Mouse (Mus musculus): ENCODE measurements around the gene Gpat3. TPM values are rescaled to one million over a fixed set of nuclear protein-coding genes. Genes with fewer than 3 reads are reported as not detected.

Gene Gpat3
- total RNA-seq, 1 experiment from 2014 or later = 7.7 TPM

DNA sequence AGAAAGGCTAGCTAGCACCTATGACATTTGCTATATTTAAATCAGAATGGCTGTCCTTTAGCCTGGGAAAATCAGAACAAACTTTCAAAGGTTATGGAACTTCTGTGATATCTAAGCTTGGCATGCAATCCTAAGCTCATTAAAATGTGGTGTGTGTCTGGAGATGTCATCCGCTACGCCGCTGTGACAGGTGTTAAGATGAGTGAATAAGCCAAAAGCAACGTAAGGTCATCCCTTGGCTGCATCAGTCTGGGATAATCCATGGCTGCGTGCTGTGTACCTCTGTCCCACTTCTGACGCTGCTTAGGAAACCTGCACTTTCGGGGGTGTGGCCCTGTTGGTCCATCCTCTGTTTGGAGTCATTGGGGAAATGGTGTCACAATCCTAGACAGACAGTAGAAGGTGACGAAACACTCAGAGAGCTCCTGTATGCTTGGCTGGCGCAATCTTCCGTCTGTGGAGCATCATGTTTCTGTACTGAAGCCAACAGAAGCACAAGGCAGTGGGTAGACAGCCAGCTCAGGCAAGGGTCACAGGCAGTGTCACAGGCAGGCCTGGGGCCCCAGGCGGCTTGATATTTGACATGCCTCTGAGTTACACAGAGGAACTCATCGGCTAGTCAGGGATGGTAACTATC, 15.0 kb downstream of the Gpat3 start:
- DNase-seq = peak; percentile 81

DNA sequence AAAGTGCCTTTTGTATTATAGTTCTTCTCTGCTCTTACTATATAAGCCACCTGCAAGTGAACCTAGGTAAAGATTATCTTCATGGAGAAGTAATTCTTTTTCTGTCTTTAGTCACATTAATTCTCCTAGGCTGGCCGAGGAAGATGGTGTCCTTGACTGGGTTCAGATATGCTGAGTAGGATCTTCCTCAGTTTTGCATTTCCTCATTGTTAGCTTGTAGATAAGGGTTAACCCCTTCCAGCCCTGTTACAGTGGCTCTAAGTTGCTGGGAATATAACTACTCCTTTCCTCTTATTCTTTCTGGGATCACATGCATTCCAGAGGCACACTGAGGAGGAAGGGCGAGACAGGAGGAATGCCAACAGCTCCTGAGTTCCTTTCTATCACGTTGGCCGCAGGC, 15.6 kb downstream of the Gpat3 start:
- DNase-seq = no peak

DNA sequence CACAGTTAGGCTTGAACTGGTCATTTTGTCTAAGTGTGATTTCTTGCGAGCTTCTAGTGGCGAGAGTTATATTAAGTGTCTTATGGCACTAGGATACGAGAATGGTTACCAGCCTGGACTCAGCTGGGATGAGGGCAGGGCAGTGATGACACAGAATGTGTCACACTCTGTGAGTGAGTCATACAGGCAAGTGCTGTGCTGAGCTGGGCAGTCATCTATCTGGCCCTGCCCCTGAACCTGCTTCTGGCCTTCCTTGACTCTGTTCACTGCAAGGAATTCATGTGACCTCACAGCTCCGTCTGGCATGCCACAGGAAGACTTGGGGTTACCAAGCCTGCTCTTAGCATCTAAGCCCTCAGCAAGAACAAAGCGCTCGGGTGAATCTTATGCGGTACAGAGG, 16.3 kb downstream of the Gpat3 start:
- peak; percentile 63 for DNase-seq

DNA sequence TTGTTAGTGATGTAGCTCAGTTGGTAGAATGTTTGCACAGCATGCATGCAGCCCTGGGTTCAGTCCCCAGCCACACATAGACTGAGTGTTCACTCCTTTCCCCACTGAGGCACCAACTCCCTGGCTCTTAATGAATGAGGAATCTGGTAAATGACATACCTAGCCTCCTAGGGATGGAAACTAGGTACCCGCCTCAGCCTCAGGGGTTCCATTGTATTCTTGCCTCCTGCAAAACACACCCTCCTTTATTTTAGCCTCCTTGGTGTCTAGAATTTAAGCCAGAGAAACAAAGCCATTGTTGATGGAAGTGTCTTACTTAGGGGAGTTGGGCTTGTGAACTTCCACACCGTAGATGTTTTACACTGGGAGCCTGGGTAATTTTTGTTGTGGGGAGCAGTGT, 17.6 kb downstream of the Gpat3 start:
- DNase-seq = no peak

DNA sequence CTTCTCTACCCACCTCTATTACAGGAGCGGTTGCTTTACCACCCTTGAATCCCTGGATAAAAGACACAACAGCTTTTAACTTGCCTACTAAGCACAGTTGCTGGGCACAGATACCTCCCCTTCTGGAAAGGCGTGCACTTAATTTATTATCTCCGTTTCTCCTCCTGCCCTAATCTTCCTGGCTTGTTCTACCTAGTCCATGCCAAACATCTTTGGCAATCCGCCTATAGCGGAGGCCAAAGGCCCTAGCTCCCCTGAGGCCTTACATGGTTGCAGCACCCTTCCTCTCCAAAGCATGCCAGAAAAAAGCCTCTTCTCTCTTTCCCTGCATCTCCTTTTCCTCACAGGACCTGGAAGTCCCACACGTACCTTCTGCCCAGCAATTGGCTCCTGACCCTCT, 18.9 kb downstream of the Gpat3 start:
- peak; percentile 59 for DNase-seq

DNA sequence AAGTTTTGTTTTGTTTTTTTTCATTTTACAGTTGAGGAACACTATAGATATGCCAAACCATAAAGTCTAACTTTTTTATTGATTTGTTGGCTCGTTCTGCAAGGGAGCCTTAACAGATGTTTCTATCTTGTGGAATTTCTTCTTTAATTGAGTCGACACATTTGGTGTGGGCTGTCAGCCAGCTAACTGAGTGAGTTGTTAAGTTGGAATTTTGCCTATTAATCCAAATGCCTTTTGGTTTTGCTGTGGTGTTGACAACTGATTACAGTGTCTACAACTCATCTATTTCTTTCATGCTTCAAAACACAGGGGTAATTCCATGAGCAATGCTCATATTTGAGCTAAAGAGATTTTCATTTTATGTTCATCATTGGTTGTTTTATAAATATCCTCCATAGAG, 20.7 kb downstream of the Gpat3 start:
- DNase-seq = no peak

DNA sequence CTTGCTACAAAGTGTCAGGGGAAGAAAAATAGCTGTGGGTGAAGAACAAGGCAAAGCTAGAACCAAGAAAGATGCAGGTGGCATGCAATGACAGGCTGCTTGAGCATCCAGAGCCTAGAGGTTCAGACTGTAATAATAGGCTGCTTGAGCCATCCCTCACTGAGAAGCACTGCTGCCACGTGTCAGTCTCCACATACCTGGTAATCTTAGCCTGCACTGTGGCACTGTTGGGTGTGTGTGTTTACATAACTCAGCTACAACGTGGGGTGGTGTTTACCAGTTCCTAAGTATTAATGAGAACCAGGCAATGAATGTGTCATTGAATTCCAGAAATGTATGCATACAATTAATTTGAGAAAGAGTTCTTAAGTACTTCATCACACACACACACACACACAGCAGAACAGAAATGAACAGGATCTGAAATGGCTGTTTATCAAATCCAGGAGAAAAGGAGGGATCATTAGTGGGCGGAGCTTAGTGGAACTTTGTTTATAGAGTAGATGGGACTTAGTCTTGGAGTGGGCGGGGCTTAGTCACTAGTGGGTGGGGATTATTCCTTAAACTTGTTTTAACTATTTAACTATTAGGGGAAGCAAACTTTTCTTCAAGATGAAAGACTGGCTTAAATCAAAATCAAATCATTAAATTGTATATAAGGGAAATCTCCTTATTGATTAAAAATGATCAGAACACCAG, 23.8 kb downstream of the Gpat3 start:
- DNase-seq = no peak

DNA sequence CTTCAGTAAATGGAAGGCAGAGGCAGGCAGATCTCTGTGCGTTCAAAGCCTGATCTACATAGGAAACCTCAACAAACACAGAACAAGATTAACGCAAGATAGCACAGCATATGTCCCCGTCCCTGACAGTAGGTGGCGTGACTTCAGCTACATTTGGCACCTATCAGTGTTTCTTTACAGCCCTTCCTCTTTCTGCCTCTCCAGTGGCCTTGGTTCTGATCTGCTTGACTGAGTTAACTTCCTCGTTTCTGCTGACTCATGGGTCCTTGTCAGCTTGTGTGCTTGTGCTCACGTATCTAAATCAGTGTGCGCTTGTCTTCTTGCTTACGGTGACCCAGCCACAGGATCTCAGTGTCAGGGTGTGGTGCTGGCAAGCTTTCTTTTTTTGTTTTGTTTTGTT, 26.5 kb downstream of the Gpat3 start:
- peak; percentile 45 for DNase-seq

DNA sequence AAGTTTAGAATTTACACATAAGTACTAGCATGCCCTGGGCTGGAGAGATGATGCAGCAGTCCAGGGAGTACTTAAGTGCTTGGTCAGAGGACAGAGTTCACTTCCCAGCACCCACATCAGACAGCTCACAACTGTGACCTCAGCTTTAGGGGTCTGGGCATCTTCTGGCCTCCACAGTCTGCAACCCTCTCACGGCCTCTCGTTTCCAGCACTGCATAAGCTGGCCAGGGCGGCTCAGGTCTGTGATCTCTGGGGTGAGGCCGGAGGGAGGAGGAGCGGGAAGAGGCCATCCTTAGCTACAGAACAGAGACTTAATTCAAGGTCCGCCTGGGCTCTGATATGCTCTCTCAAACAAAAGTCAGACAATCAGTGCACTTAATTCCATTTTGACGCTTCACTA, 29.2 kb downstream of the Gpat3 start:
- DNase-seq = no peak

DNA sequence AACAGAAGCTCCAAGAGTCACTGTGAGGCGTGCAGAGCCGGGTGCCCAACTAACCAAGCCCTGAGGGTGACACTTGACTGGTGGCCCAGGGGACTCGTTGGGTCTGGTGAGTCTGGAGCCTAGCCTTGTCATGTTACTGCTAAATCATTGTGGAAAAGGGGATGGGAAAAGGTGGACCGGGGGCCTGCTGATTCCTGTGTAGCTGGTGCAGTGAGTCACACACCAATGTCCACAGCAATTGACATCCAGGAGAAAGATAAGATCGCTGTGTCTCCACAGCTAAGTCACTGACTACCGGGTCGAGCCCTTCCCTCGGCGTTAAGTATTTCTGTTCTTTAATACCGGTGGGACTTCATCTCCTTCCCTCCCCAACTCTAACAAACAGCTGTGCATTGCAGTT, 29.7 kb downstream of the Gpat3 start:
- no peak for DNase-seq

DNA sequence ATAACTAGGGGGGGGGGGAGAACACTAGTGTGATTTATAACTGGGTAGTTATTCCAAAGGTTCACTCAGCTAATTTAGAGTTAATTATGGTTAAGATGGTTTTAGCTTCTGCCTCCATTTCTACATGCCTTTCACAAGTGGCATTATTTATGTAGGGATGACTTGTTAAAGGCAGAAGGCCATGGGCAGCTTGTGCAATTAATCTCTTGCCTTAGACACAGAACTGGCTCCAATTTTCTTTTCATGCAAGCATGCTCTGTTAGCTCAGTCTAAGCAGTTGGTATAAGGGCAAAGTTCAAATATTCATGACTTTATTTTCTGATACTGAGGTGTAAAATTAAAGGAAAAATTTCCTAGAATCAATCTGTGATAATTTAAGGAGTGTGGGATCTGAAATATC, 31.5 kb downstream of the Gpat3 start:
- peak; percentile 37 for DNase-seq

DNA sequence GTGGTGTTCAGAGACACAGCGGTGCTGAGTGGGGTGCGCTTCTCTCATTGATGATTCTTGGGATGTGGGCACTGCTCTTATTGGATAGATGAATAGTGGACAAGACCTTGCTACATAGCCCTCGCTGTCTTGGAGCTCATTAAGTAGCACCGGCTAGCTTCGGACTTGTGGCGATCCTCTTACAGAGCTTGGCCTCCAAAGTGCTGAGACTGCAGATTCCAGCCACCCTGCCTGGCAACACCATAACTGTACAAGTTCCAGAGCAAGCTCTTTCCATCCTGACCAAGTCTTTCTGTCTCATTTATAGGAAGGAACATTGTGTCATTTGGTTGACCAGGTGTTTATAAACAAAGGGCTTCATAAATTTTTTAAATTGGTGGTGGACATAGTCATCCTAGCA, 39.7 kb downstream of the Gpat3 start:
- DNase-seq = no peak

DNA sequence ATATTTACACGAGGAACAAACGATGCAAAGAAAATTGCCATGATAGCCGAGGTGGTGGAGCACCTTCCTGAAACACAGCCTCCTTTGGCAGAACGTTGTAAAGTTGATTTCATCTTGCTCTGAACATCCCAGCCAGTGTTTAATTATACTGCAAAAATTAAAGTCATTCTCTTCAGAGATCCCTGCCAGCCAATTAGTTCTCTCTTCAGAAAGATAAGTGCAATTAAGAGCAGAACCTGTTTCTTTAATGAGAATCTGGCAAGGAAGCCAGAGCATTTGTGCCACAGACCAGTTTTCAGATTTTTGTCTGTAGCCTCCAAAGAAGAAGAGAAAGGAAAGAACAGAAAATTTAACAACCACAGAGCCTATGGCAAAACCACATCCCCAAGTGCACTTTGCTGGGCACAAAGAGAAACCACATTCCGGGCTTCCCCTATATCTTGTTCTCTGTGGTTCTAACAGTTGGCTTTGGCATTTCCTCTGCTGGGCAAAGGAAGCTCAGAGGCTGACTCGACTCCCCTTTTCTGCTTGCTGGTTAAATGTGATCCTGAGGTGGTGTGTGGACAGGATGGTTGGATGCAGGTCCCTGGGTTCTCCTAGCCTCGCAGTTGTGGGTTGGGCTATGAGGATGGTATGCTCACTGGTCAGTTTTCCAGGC, 40.9 kb downstream of the Gpat3 start:
- no peak for DNase-seq

DNA sequence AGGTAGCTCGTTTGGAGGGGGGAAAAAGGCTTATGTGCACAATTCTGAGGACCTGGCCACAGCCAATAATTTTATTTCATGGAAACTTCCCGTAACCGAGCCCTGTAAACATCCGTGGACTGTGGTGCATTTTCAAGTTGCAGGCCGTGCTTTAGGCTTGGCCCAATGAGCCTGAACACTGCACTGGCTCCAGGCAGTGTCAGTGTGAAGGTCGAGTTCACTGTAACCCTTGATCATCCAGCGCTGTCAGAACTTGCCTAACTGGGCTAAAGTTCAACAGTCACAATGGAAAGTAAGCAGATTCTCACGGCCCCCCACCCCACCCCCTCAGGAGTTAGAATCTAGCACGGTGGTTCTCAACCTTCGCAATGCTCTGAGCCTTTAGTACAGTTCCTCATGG, 50.7 kb downstream of the Gpat3 start:
- DNase-seq = peak; percentile 15

DNA sequence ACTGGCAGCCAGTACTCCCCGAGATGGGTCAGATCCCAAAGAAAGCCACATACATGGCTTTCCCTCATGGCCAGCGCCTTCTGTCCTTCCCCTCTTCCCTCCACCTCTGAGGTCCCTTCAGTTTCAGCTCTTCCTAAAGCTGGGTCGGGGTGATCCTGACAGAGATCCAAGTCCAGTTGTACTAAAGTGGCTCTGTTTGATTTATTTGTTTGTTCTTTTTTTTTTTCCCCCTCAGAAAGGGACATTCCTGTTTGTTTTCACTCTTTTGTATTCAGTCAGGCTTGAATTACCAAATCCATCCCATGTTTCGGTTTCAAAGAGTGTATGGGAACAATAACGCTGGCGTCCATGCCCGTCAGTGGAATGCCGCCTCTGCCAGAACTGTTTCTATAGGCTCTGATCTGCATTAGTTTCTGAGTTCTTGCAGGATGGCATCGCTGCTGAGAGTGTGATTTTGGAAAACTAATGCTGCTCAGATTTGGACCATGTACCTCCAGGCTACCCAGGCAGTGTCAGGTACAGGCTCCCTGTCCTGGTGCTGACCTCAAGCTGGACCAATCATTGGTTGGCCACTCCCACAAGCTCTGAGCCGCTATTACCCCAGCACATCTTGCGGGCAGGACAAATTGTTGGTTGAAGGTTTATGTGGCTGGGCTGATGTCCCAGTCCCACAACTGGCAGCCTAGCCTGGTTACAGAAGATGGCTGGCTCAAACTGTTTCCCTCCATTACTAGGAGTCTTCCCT, 54.4 kb downstream of the Gpat3 start:
- no peak for DNase-seq

DNA sequence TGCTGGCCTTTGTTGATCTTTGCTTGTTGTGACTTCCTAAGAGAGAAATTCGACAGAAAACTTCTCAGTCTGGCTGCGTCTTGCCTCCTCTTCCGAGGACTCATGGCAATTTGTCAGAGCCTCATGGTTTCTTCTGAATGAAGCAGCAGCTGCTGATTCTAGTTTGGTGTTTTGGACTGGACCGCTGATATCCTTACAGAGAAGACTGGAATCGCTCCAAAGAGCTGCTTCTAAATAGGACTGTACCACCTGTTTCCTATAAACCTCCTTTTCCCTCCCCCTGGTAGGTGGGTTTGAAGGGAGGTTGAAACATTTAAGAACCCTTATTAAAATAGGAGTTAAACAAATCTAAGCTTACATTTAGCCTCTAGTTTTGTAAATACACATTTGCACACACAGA, 55.5 kb downstream of the Gpat3 start:
- no peak for DNase-seq

DNA sequence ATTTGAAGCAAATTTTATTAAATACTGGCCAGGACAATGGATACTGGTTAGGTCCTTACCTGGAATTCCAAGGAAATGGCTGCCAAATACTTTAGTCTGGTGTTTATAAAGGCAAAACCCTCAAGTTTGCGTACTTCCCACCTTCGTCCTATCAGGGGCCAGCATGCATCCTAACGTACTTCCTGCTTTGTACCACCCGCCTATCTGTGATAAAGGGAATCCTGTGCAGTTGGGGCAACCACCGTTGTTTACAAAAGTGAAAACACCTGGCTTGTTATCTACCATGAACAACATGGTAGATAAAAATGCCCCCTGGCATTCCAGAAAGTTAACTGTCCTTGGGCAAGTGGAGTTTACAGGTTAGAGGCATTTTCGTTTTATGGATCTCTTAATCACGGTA, 63.0 kb downstream of the Gpat3 start:
- no peak for DNase-seq

DNA sequence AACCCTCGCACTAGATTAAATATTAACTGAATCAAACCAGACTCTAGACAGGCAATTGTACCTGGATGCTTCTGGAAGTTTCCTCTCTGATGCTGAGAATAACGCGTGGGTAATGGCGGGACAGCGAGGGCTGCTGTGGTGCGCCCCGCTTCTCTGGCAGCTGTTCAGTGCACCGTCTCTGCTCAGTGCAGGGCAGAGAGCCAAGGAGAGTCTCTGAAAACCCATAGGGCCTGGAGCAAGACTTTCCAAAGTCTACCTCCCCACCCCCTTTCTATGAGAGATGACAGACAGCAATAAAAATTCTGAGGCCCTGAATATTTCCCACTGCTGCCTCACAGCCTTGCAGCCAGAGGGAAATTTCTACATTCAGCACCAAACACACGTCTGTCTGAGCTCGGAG, 63.4 kb downstream of the Gpat3 start:
- no peak for DNase-seq

DNA sequence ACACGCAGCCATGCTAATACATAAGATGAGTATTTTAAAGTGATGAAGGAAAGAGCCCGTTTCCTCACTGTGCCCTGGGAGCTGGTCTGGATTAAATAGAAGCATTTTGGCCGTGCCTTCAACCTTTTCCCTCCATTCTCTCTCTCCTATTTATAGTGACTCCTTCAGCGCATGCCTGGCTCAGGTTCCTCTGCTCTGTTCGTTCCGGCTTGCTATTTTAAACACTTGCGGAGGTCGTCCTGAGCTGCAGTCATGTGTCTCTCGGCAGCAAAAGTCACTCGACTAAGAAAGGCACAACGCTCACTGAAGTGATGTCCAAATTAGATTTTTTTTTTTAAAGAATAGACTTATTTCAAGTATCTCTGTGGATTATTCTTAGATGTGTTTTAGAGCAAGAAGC, 64.2 kb downstream of the Gpat3 start:
- DNase-seq = peak; percentile 14

DNA sequence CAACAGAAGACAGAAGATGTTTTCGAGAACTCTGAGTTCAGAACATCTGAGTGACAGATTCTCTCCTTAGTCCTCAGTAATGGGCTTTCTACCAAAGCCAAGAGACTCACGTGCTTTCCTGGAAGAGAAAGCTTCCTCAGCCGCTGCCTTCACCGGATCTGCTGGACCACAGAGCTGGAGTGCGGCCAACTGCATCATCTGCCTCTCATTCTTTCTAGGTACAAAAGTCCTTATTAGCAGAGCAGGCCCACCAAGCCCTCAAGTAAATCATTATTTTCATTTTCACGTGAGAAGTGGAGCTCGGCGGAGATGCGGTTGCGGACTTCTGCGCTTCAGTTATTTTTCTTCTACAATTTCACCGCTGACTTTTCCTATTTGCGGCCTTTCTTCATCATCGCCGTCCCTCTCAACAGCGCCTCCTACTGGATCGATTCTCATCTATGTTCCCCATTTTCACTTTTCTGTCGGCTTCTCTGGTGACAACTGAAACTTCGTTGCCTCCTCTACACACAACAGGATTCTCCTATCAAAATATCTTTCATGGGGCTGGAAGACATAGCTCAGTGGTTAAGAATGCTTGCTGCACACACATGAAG, 66.1 kb downstream of the Gpat3 start:
- no peak for DNase-seq

DNA sequence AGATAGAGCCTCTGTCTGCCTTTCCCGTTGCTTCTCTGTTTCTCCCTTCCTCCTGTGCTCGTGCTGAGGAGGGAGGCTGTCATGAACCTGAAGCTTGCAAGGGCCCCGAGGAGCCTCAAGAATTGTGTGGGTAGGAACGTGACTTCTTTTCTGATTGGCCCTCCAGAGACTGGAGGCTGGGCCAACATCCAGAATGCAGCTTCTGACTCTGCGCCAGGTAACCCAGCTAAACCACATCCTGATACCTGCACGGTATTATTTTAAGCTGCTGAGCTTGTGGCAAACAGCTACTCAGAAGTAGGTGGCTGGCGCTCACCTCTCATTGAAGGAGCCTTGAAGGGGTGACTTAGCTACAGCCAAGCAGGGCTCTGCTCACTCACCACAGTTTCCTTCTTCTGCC, 66.9 kb downstream of the Gpat3 start:
- no peak for DNase-seq

DNA sequence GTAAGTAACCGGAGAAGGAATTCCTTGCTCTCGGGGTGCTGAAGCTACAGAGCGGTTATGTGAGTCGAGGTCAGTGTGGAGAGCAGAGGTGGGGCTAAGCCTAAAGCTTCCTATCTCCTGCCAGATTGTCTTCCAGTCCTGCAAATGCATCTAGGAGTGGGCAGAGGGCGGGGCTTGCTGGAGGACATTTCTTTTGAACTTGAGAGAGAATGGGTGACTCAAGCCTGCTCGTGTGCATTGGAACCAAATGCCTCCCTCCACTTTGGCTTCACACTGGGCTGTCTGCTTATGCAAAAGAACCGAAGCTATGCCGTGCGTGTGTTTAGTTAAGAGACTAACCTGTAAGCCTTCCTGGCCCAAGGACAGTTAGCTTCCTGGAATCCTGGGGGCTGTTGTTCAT, 67.8 kb downstream of the Gpat3 start:
- peak; percentile 30 for DNase-seq

DNA sequence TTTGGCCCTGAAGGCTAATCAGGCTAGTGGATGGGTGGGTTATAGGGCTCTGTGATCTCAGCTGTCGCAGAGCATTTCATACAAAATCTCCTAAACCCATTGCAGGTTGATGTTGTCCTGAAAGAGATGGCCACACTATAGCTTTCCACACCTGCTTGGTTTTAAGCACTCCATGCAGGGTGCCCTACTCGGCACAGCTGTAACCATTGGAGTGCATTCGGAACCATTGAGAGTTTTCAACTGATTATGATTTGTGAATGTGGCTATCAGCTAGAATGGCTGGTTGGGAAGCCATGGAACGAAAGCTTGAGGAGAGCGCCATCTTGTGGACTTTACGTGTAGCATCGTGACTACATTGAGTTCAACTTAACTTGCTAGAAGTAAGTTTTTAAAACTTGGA, 69.5 kb downstream of the Gpat3 start:
- peak; percentile 66 for DNase-seq

Data from adrenal gland, postnatal 14 days (tissue).